Mouse (Mus musculus): ENCODE results near the gene Olfr224. TPM values are rescaled to one million over a fixed set of nuclear protein-coding genes. Genes with fewer than 3 reads are reported as not detected.

The Olfr224 gene
- polyA plus RNA-seq, 2 experiments: 0.15 TPM; not detected in 1

DNA sequence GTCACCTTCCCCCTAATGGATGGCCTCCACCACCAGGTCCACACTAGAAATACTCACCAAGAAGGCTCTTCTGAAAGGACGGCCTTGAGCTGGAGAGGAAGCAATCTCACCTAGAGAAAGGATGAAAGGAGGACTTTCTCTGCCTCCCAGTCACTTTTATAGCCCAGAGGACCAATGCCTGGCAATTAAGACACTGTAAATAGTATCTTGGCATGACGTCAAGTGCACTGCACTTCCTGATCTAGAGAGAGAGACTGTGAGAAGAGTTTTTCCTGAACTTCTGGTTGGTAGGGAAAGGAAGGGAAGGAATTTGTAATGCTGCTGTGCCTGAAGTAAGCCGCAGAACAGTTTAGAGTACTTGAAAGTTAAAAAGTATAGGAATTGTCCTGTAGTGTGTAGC lies 43.0 kb upstream of the Olfr224 start:
- Histone ChIP-seq H3K9me3 (ENCODE audit: control insufficient read depth, low read length) (no peaks in the 10 kb centered on the region), H3K9ac (ENCODE audit: low read depth, low read length, severe bottlenecking) (no peak overlapping the region), H3K4me1 (ENCODE audit: control insufficient read depth, insufficient read depth, low read length) (no peaks in the 10 kb centered on the region), H3K36me3 (ENCODE audit: control insufficient read depth, insufficient read depth, low read length) (no peaks in the 10 kb centered on the region), H3K4me2 (replicated peaks; ENCODE audit: low read depth, low read length, severe bottlenecking) (no peak overlapping the region), H3K27me3 (ENCODE audit: control insufficient read depth, insufficient read depth, low read length) (no peaks in the 10 kb centered on the region), H3K27ac (replicated peaks; ENCODE audit: low read depth, low read length) (no peak overlapping the region), H3K4me3 (replicated peaks; ENCODE audit: low read length) (no peak overlapping the region)
- DNase-seq (ENCODE audit: low spot score) (no peak), ATAC-seq (ENCODE audit: low FRiP score, low read depth) (no peak)
- WGBS: 59% methylated on average over 3 of the region's 3 CpGs
- TF ChIP-seq POLR2A (IDR thresholded peaks at IDR 0.05; ENCODE audit: borderline replicate concordance, extremely low read depth, insufficient read depth, insufficient read length): no peak

DNA sequence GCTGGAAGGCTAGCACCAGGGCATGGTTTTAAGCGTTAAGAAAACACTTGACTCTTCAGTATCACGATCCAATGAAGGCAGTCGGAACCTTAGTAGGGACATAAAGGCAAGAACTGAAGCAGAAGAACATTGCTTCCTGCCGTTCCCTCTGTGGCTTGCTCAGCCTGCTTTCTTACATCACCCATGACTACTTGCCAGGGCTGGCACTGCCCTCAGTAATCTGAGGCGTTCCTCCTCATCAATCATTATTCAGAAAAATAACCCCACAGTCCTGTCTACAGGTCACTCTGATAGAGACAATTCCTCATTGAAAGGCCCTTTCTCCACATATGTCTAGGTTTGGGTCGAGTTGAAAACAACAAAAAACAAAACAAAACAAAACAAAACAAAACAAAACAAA lies 36.7 kb upstream of the Olfr224 start:
- 79% methylated on average over 6 of the region's 6 CpGs for WGBS
- no peak for ATAC-seq (ENCODE audit: low FRiP score, low read depth)
- TF ChIP-seq POLR2A (IDR thresholded peaks at IDR 0.05; ENCODE audit: borderline replicate concordance, extremely low read depth, insufficient read depth, insufficient read length): no peak

DNA sequence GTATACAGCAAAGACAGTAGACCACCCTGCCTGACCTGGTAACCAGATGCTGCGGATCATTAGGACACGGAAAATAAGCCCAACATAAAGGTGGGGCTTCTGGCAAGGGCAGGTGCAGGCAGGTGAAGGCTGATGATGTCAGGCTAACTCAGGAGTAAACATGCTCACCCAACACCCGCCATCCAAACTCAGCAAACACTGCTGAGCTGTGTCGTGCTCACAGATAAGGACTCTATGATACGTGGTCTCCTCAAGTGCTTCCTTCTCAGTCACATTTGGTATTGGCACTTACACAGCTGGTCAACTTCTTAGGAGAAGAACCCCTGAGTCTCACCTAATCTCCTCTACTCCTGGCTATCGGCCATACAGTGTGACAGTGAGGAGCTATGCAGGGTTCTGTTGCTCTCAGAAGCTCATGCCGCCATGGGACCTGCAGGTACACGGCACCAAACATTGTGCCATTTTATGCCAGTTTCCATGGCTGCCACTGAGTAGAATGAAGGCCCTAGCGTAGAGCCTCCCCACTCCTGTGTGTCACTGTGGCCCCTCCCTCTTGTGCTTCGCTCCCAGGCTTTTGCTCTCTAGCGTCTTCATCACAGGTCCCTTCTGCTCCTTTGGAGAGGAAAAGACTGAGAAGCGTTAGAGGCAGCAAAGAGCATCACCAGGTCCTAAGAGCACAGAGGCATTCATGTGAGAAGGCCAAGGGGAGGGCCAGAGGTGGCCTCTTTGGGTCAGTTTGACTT lies 36.0 kb upstream of the Olfr224 start:
- H3K27me3 ChIP-seq (ENCODE audit: control insufficient read depth, insufficient read depth, low read length): no peaks in the 10 kb centered on the region
- H3K9ac ChIP-seq (ENCODE audit: low read depth, low read length, severe bottlenecking): no peak overlapping the region
- H3K36me3 ChIP-seq (ENCODE audit: control insufficient read depth, insufficient read depth, low read length): no peaks in the 10 kb centered on the region
- H3K27ac ChIP-seq (replicated peaks; ENCODE audit: low read depth, low read length): no peak overlapping the region
- no peak overlapping the region for H3K4me2 ChIP-seq (replicated peaks; ENCODE audit: low read depth, low read length, severe bottlenecking)
- DNase-seq (ENCODE audit: low spot score) (no peak), ATAC-seq (ENCODE audit: low FRiP score, low read depth) (no peak)
- no peaks in the 10 kb centered on the region for H3K9me3 ChIP-seq (ENCODE audit: control insufficient read depth, low read length)
- no peaks in the 10 kb centered on the region for H3K4me1 ChIP-seq (ENCODE audit: control insufficient read depth, insufficient read depth, low read length)
- WGBS: 83% methylated on average over 12 of the region's 12 CpGs
- no peak for TF ChIP-seq POLR2A (IDR thresholded peaks at IDR 0.05; ENCODE audit: borderline replicate concordance, extremely low read depth, insufficient read depth, insufficient read length)
- H3K4me3 ChIP-seq (replicated peaks; ENCODE audit: low read length): no peak overlapping the region

More for the DNA sequence above, 36.7 kb upstream of the Olfr224 start:
- no peak overlapping the region for H3K4me3 ChIP-seq (replicated peaks; ENCODE audit: low read length)
- no peak for DNase-seq (ENCODE audit: low spot score)
- H3K27ac ChIP-seq (replicated peaks; ENCODE audit: low read depth, low read length): no peak overlapping the region
- no peaks in the 10 kb centered on the region for H3K4me1 ChIP-seq (ENCODE audit: control insufficient read depth, insufficient read depth, low read length)
- H3K9ac ChIP-seq (ENCODE audit: low read depth, low read length, severe bottlenecking): no peak overlapping the region
- no peaks in the 10 kb centered on the region for H3K27me3 ChIP-seq (ENCODE audit: control insufficient read depth, insufficient read depth, low read length)
- H3K9me3 ChIP-seq (ENCODE audit: control insufficient read depth, low read length): no peaks in the 10 kb centered on the region
- no peaks in the 10 kb centered on the region for H3K36me3 ChIP-seq (ENCODE audit: control insufficient read depth, insufficient read depth, low read length)
- no peak overlapping the region for H3K4me2 ChIP-seq (replicated peaks; ENCODE audit: low read depth, low read length, severe bottlenecking)

DNA sequence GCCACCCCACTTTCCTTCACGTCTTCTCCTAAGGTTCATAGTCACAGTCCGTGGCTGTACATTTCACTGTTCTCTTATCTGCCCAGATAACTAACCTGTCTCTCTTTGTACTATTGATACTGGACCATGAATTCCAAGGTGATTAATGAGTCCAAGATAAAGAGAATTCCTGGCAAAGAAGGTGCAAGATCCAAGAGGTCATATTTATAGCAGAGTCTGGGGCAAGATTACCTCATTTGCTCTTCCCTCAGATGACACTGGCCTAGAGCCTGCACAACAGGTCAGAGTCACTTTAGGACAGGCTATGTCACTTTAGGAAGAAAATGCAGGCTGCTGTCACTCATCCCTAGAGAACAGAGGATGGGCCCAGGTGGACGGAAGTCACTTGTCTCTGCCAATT lies 34.9 kb upstream of the Olfr224 start:
- no peak overlapping the region for H3K27ac ChIP-seq (replicated peaks; ENCODE audit: low read depth, low read length)
- no peaks in the 10 kb centered on the region for H3K36me3 ChIP-seq (ENCODE audit: control insufficient read depth, insufficient read depth, low read length)
- no peaks in the 10 kb centered on the region for H3K9me3 ChIP-seq (ENCODE audit: control insufficient read depth, low read length)
- no peak overlapping the region for H3K4me3 ChIP-seq (replicated peaks; ENCODE audit: low read length)
- ATAC-seq (ENCODE audit: low FRiP score, low read depth) (no peak), DNase-seq (ENCODE audit: low spot score) (no peak)
- no peaks in the 10 kb centered on the region for H3K27me3 ChIP-seq (ENCODE audit: control insufficient read depth, insufficient read depth, low read length)
- H3K9ac ChIP-seq (ENCODE audit: low read depth, low read length, severe bottlenecking): no peak overlapping the region
- no peak for TF ChIP-seq POLR2A (IDR thresholded peaks at IDR 0.05; ENCODE audit: borderline replicate concordance, extremely low read depth, insufficient read depth, insufficient read length)
- 80% methylated on average over 3 of the region's 3 CpGs for WGBS
- no peaks in the 10 kb centered on the region for H3K4me1 ChIP-seq (ENCODE audit: control insufficient read depth, insufficient read depth, low read length)
- H3K4me2 ChIP-seq (replicated peaks; ENCODE audit: low read depth, low read length, severe bottlenecking): no peak overlapping the region

DNA sequence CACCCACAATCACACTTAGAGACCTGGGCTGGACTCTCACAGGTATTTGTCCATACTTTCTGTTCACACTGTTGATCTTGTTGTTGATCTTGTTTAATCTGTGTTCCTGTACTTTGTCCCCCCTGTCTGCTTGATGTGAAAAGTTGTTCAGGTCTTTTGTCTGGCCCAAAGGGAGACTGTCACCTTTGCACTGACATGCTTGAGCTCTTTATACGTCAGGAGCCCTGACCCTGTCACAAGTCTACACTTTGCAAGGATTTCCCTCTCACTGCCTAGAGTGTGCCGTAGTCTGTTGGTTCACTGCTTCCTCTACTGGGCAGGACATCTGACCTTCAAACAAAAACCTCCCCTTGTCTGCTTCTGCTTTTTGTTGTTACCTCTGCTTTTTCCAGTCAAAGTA lies 34.3 kb upstream of the Olfr224 start:
- DNase-seq (ENCODE audit: low spot score) (no peak), ATAC-seq (ENCODE audit: low FRiP score, low read depth) (no peak)
- 76% methylated on average over 2 of the region's 2 CpGs for WGBS
- no peaks in the 10 kb centered on the region for H3K36me3 ChIP-seq (ENCODE audit: control insufficient read depth, insufficient read depth, low read length)
- no peak overlapping the region for H3K4me2 ChIP-seq (replicated peaks; ENCODE audit: low read depth, low read length, severe bottlenecking)
- no peaks in the 10 kb centered on the region for H3K4me1 ChIP-seq (ENCODE audit: control insufficient read depth, insufficient read depth, low read length)
- no peak overlapping the region for H3K27ac ChIP-seq (replicated peaks; ENCODE audit: low read depth, low read length)
- H3K4me3 ChIP-seq (replicated peaks; ENCODE audit: low read length): no peak overlapping the region
- no peaks in the 10 kb centered on the region for H3K9me3 ChIP-seq (ENCODE audit: control insufficient read depth, low read length)
- TF ChIP-seq POLR2A (IDR thresholded peaks at IDR 0.05; ENCODE audit: borderline replicate concordance, extremely low read depth, insufficient read depth, insufficient read length): no peak
- H3K9ac ChIP-seq (ENCODE audit: low read depth, low read length, severe bottlenecking): no peak overlapping the region
- no peaks in the 10 kb centered on the region for H3K27me3 ChIP-seq (ENCODE audit: control insufficient read depth, insufficient read depth, low read length)

Measured in limb, embryonic 14.5 days (tissue).